Mouse (Mus musculus) telencephalon, adult 2 months (tissue): ENCODE data around the gene 4921517D22Rik.
A peak's percentile ranks its signal among the peaks of the same experiment; 100 is the strongest.
"Not testable (repeated sequence)": the region's sequence is repeated elsewhere in the genome, so short reads cannot be mapped to it uniquely, and the experiment has no call there.

Experiments
- DNase-seq: peaks from one replicate; pipeline ENCODE4 v3.0.0-alpha.2; 2011; ENCODE audit warnings: low read depth, low spot score

4921517D22Rik gene

DNA sequence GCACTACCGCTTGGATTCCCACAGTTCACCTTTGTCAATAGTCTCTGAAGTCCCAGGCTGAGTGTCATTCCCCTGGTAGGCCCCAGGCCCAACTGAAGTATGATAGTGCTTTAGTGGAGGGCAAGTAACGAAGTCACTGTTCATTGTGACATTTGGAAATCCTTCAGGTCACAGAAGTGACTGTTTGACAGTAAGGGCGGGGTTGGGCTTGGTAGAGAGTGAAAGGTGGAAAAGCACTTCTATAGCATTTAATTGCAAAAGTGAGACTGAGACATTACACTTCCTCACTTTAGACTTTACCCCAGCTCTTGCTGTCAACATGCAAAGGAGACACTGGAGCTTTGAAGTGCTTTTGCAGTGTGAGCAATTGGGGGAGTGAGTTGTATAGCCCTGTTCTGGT, at the start of gene 4921517D22Rik:
TSS of gene 4921517D22Rik (minus strand) at position 101 of the 400 bp plus-strand sequence.
- DNase-seq, result no peak

DNA sequence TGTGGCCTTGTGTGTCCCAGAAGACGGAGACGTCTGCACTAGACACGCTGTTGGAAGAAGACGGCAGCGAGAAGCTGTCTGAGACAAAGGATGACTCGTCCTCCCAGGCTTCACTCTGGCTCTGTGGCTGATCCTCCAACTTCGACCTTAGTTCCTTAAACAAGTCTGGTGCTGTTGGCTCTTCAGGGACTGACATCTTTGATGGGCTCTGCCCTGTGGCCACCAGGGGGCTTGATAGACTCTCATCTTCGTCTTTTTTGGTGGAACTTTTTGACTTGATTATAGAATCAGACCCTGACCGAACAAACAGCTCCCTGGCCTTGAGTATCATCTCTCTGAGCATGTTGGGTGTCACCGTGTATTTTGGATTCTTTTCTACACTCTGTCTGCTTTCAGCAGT, 47.8 kb upstream of the 4921517D22Rik start:
- DNase-seq, result no peak

DNA sequence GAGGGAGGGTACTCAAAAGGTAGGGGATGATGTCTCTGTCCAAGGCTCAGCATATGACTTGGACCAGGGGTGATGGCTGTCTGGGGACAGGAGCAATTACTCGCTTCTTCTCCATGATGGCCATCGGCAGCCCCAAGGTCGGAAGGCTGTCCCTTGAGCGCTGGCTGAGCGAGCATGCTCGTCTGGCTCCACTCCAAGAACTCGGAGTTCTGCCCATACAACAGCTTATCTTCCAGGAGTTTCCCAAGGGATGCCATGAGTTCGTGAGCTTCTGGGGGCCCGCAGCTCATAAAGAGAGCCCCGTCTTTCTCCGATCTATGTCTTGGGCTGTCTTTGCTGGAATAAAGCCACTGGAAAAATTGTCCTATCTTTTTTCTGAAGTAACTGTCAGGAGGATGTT, 47.2 kb upstream of the 4921517D22Rik start:
- DNase-seq, result no peak

DNA sequence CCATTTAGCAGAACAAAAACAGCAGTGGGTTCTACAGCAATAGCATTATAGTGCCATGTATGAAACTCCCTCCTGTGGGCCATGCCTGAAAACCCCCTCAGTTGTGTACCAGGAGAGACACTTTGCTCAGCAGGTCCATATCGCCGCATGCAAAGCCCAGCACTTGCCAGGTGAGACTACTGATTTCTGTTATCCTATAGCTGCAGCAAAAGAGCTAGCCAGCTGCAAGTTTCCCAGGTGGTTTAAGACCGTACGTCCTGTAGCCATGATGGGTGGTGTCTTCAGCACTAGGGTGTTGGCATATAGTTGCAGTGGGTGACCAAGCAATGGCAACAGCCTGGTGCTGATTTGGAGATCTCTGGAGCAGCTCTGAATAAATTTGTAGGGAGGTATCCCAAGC, 45.5 kb upstream of the 4921517D22Rik start:
- no peak for DNase-seq

DNA sequence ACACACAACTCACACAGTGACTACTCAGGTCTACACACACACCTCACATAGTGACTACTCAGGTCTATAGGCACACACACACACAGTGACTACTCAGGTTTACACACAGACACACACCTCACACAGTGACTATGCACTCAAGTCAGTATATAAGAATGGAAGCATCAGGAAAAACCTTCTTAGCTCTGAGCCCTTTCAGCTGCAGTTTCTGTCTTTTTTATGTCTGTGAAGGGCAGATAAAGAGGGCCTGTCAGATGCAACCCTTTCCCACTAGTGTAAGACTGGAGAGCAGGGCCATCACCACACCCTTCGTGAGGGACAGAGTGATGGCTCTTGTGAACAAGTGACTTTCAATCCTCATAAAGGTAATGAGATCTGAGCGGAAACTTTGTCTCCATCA, 44.5 kb upstream of the 4921517D22Rik start:
- DNase-seq, result no peak

DNA sequence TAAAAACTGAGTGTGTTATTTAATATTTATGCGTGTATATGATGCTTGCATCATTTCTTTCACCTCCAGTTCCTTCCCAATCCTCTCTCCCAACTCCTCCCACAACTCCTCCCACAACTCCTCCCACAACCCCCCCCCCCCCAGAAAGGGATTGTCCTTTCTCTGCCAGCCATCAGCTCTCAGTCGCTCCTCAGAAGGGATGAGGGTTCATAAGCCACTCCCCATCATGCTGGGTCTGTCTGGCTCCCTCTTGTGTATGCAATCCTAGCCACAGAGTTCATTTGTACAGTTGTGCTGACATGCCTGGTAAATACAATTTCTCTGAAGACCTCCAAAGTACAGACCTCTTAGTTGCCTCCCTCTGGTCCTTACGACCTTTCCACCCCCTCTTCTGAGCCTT, 41.3 kb upstream of the 4921517D22Rik start:
- no peak for DNase-seq

DNA sequence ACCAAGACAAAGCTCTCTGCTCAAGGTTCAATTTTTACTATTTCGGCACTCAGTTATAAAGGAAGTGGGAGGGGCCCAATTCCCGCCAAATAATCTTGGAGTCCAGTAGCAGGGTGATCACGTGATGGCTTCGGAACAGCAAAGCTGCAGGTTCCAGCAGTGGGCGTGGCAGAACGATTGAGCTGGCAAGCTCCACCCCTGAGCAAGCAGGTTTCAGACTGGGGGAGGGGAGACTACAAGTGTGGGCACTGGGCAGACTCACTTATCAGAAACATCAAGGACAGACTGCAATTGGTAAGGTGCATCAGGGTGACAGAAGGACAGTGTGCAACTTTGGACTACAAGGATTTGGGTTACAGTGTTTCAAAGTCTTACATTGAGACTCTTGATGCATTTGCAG, 40.4 kb upstream of the 4921517D22Rik start:
- DNase-seq, result not testable (repeated sequence)

DNA sequence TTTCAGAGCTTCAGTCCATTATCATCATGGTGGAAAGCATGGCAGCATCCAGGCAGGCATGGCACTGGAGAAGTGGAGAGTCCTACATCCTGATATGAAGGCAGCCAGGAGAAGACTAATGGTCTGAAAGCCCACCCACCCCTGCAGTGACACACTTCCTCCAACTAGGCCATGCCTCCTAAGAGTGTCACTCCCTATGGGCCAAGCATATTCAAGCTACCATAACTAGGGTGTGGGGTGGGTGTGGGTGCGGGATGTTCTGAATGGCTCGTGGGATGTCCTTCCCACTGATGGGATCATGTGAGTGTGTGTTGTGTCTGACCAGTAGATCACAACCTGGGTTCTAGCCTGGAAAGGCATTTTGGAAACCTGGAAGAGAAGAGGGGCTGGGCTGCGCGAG, 40.0 kb upstream of the 4921517D22Rik start:
- no peak for DNase-seq

DNA sequence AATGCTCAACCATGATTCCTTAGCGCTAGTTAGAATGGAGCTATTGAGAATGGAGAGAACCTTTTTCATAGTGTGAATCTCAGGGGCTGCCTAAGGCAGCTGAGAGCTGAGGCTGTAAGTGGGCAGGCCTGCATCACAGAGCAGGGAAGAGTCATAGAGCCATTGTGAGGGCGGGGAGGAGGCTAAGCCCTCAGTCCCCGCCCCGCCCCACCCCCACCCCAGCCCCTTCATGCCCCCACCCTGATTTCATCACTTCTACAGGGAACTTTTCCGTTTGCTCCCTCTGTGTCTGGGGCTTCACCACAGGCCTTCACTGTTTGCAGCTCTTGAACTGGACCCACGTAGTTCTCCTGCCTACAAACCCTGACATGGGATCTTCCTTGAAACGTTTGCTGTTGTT, 37.7 kb upstream of the 4921517D22Rik start, which contains the start of gene Spata31d1d:
TSS of gene Spata31d1d (minus strand) at position 101 of the 400 bp plus-strand sequence.
- DNase-seq, result no peak

DNA sequence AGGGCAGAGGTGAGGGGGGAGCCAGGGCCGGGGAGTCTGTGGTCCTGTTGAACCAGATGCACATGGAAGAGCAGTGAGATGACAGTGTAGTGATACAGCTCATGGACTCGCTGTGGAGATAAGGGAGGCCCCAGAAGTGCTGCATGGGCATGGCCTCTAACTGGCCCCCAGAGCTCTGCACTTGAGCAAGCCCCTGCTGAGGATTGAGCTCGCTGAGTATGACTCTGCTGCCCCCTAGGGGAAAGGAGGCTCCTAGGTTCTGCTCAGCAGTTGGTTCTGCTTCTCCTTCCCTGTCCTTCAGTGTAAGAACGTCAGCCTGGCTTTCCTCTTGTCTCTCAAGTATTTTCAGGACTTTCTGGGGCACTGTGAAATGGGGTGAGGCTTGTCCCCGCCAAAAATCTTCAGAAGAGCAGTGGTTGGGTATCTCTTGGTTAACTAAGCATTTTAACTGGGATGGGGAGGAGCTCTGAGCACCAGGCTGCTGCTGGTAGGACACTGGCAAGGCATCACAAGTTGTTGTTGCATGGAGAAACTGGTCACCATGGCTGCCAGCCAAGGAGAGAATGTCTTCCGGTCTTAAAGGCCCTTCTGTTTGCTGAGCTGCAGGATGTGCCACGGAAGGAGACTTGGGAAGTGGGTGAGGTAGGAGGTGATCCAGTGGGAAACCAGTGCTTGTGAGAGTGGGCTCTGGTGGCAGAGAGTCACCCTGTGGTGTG, 34.6 kb upstream of the 4921517D22Rik start:
- peak; percentile 58 for DNase-seq

DNA sequence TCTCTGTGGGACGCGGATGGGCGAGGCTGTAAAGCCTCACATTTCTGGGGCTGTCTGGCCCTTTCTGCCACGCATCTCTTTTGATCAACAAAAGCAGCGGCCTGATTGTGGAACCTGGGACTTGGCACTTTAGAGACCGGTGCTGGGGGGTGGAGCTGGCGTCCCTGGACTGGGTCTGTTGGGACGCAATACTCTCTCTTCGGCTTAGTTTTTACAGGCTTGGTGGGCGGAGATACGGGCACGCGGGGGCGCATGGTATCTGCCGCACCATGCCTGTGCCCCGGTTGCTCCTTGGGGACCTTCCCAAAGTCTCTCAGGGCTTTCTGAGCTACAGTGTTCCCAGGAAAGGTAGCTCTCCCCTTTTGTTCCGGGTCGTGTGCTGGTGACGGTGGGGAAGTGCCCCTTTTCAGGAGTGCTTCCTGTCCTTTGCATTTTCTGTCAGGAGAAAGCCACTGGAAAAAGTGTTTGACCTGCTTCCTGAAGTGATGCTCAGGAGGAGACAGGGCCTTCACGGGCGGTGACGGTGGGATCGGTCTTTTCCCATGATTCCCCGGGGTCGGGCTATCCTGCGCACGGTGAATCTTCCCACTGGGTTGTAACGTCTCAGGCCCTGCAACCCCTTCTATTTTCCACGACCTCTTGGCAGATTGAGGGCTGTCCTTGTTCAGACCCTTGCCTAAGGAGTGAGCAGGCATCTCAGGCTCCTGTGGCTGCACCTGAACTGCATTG, 32.4 kb upstream of the 4921517D22Rik start:
- no peak for DNase-seq

DNA sequence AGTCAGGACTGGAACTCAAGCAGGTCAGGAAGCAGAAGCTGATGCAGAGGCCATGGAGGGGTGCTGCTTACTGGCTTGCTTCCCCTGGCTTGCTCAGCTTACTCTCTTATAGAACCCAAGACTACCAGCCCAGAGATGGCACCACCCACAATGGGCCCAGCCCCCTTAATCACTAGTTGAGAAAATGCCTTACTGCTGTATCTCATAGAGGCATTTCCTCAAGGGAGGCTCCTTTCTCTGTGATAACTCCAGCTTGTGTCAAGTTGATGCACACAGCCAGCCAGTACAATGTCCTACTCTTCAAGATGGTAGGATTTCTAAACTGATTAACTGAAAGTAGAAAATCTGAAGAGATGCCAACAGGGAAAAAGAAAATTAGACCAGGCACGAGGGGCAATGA, 28.2 kb upstream of the 4921517D22Rik start:
- DNase-seq, result not testable (repeated sequence)

DNA sequence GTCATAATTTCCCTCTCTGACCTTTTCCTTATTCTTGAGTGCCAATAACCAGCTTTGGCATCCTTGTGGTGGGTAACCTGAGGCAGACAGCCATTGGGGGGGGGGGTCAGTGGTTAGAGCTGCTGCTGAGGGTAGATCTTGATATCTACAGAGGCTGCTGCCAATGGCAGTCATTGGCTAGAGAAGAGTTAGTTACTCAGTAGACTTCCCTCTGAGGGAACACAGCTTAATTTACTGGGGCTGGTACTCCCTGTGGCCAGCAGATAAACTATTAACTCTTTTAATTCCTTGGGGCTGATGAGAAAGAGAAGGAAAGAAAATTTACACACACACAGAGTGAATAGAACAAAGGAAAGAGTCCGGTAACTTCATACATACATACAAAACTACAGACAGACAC, 25.6 kb upstream of the 4921517D22Rik start:
- no peak for DNase-seq

DNA sequence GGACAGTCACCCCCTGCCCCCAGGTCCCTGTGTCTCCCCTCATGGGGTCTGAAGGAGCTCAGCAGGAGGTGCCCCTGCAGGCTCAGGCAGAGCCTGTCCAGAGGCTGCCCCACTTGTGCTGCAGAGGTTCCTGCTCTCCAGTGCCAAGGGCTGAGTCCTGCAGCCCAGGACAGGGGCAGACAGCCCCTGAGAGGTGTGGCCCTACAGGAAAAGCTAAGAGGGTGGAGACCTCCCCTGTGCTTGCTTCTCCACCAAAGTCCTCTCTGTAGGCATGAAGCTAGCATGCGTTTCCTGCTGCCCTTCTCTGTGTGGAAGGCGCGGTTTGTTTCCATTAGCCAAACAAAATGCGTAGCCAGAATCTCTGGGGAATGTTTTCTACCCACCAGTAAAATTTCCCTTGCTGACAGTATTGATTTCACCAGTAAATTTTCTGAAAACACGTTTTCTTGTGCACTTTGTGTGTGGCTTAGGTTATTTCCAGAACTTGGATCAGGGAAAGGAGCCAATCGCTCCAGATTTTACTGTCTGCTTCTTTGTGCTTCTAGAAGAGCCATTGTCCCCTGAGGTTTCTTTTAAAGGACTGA, 25.0 kb upstream of the 4921517D22Rik start:
- DNase-seq, result not testable (repeated sequence)

DNA sequence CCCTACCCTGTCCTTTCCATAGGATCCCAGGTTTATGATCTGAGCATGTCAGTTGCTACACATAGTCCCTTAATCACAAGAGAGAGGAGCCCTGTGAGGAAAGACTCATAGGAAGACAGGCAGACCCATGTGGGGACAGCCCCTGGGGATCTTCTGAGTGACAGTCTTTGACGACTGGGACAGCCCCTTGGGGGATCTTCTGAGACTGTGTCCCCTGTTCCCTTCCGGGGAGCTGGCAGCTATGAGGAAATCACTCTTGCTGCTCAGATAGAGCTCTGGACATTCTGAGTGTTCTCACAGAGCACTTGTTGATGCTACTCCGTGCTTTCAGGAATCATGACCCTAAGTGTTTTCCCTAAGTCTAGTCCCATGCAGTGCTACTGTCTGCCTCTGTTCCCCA, 19.8 kb upstream of the 4921517D22Rik start:
- DNase-seq, result no peak

DNA sequence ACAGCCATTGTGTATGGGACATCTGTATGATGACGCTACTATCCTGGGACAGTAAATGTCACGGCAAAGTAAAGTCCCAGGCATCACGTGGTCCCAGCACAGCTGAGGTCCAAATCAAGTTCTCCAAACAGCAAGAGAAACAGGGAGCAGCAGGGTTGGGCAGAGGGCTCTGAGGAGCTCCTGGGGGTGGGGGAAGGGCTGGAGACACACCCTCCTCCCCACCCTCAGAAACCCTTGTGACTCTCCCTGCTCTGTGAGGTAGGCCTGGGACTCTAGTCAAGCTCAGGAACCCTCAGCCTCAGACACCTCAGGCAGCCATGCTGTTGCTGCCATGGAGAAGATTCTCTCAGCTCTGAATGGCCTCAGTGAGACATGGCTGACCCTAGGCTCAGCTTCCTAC, 18.1 kb upstream of the 4921517D22Rik start, which contains the start of gene Spata31d1b:
TSS of gene Spata31d1b (plus strand) at position 301 of the 400 bp plus-strand sequence.
- not testable (repeated sequence) for DNase-seq

DNA sequence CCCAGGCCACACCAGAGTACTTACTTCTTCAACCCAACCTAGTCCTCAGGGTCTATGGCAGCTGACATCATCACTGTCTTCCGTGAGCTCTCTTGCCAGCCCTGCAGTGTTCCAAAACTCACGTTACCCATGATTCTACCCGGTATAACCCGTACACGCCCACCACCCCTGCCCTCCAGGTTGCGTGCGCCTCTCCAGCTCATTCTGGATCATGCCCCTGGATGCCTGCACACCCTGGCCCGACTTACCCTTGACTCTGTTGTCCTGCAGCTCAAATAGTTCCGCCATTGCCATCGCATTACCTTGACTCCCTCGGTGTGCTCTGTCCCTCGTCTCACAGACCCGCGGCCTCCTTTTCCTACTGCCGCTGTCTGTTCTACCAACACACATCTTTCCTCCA, 16.3 kb upstream of the 4921517D22Rik start, which contains the start of gene Spata31d1a:
TSS of gene Spata31d1a (minus strand) at position 101 of the 400 bp plus-strand sequence.
- DNase-seq, result no peak

DNA sequence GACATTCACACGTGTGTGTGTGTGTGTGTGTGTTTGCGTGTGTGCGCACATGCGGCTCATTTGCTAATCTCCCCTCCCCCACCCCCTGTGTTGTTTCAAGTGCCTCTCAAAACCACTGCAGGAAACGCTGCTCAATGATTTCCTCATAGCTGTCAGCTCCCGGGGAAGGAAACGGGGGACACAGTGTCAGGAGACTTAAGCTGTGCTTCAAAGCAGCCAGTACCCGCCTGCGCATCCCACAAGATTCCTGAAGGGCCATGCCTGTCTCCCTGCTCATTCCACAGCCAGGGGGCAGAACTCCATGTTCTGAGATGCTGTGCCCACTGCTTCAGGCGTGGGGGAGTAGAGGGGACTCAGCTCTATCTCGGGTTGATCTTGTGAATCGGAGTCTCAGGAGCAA, 10.7 kb upstream of the 4921517D22Rik start:
- DNase-seq, result no peak

DNA sequence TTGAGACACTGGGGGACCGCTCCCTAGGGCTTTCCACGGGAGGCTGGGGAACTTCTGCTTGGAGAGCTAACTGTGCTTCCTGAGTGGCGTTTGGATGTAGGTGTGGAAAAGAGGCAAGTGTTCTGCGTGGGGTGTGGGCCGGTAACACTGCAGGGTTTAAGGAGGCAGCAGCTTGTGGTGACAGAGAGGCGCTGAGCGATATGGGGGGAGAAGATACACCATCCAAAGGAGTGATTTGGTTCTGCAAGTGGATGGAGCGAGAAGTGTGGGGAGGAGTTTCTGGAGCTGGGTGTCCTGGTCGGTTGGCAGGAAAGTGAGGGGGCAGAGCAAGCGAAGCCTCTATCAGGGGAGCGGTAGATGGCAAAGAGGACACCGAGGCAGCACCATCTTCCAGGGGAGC, 9.6 kb upstream of the 4921517D22Rik start:
- peak; percentile 50 for DNase-seq

DNA sequence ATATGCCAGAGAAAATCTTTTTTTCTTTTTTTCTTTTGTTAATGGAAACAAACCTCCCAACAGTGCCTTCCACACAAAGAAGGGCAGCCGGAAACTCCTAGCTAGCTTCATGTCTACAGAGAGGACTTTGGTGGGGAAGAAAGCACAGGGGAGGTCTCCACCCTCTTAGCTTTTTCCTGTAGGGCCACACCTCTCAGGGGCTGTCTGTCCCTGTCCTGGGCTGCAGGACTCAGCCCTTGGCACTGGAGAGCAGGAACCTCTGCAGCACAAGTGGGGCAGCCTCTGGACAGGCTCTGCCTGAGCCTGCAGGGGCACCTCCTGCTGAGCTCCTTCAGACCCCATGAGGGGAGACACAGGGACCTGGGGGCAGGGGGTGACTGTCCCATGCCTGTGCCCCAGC, 6.2 kb upstream of the 4921517D22Rik start:
- not testable (repeated sequence) for DNase-seq

DNA sequence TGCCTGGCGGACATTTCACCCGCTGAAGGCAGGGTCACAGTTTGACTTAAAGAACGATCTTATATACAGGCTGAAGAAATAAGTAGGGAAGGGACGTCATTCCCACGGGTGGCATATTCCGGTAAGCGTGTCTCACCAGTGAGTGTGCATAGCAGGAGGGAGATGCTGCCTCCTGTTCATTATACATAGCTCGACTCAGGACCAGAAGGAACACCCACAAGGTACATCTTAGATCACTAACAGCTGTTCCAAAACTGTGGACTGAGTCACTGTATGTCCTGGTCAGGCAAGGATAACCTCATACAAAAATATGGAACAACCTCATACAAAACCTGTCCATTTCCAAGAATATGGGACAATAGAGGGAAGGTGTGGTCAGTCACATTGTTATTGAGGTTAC, 5.2 kb upstream of the 4921517D22Rik start:
- DNase-seq, result no peak

DNA sequence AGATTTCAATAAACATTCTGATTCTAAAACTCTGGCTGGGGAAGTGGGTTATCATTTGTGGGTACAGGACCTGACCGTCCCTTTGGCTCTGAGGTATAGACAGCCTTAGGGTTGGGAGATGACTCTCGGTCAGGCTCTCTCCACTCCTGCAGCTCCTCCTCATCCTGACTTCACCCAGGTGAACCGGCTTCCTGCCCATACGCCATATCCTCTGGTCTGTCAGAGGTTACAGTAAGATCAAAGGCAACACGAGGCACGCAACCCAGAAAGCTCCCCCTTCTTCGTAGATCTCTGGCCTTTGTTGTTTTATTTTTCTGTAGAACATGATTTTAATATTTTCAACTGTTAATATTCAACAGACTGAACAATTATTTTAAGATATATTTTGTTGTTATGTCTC, 1.9 kb upstream of the 4921517D22Rik start:
- no peak for DNase-seq
